Mouse (Mus musculus): Measurements from ENCODE around the gene Cabp7. TPM values are rescaled to one million over a fixed set of nuclear protein-coding genes. Genes with fewer than 3 reads are reported as not detected.

Gene Cabp7
- polyA plus RNA-seq, 1 experiment from 2014 or later, result 0.11 TPM

DNA sequence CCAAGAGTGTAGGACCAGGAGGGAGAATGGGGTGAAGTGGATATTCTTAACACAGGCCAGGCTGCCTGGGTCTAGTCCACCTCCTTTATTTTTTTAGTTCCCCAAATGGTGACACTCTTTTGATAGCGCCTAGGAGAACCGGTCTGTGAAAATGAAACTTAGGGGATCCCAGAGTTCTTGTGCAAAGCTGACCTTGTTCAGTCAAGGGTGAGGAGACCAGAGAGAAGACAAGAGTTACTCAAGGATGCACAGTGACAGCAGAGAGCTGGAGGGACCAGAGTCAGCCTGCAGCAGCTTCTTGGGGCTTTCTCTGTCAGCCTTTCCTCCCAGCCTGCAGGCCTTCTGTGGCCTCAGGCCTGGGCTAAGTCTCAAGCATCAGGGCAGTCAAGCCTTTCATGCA lies 15.9 kb upstream of the Cabp7 start:
- peaks cover 24% of the 10 kb centered on the region for H3K27me3 ChIP-seq (ENCODE audit: low read depth, poor library complexity, severe bottlenecking)
- H3K9me3 ChIP-seq (replicated peaks), result no peaks in the 10 kb centered on the region
- H3K36me3 ChIP-seq, result peaks cover 9% of the 10 kb centered on the region
- no peak for DNase-seq (ENCODE audit: low spot score)
- H3K4me1 ChIP-seq, result peaks cover 28% of the 10 kb centered on the region
- H3K4me3 ChIP-seq, result no peak overlapping the region
- 9% methylated on average over 2 of the region's 2 CpGs for WGBS
- peak overlapping the region; percentile 59 for H3K27ac ChIP-seq (replicated peaks)

DNA sequence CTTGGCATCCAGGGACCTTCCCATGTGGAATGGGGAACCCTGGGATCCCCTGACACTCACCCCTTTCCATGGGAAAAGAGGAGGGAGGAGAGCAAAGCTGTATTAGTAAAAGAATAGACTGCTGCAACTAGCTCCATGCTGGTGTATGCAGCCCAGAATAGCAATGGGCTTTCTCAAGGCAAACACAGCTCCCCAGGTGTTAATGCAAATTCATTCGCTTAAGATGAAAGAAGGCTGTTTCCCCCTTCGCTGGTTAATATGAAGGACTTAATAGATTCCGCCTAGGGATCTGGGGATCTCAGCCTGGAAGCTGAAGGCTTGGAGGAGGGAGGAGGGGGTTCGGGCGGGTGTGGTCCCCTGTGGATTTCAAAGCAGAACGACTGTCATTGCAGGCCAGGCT lies 15.4 kb upstream of the Cabp7 start:
- DNase-seq (ENCODE audit: low spot score), result no peak
- H3K27ac ChIP-seq (replicated peaks), result peak overlapping the region; percentile 59
- 5% methylated on average over 6 of the region's 6 CpGs for WGBS
- no peaks in the 10 kb centered on the region for H3K9me3 ChIP-seq (replicated peaks)
- peaks cover 28% of the 10 kb centered on the region for H3K4me1 ChIP-seq
- peaks cover 4% of the 10 kb centered on the region for H3K36me3 ChIP-seq
- no peak overlapping the region for H3K4me3 ChIP-seq
- H3K27me3 ChIP-seq (ENCODE audit: low read depth, poor library complexity, severe bottlenecking), result peaks cover 24% of the 10 kb centered on the region

DNA sequence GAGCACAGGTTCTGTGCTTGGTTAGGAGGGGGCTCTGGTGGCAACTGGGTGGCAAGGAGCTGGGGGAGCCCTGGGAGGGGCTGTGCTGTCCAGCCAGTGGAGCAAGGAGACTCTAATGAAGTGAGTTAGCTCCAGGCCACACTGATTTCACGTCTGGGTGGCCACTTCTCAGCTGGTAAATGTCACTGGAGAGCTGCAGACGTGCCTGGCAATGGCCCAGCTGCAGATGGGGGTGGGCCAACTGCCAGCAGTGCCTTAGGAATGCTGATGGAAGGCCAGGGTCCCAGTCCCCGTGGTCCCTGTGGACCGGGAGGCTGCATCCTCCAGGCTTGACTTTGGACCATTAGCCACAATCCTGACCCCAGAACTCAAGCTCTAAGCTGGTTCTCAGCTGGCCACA lies 13.9 kb upstream of the Cabp7 start:
- Histone ChIP-seq H3K9me3 (replicated peaks) (no peaks in the 10 kb centered on the region), H3K4me1 (peaks cover 31% of the 10 kb centered on the region), H3K27me3 (ENCODE audit: low read depth, poor library complexity, severe bottlenecking) (peaks cover 24% of the 10 kb centered on the region), H3K36me3 (peaks cover 3% of the 10 kb centered on the region), H3K4me3 (no peak overlapping the region), H3K27ac (replicated peaks) (no peak overlapping the region)
- DNase-seq (ENCODE audit: low spot score), result no peak
- 43% methylated on average over 4 of the region's 4 CpGs for WGBS

DNA sequence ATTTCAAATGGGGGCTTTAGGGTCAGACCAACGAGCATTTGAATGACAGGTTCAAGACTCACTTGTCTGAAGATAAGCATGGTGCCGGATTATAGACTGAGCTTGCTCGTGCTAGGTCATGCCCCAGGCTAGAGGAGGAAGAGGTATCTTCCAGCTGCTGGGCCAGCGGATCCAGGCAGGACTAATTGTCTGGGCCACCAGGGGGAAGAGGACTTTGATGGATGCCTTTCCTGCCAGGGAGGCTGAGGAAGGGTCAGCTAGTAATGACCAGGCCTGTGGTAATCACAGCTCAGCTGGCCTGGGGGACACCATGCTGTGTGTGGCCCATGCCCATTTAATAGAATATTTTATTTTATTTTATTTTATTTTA lies 11.2 kb upstream of the Cabp7 start:
- H3K36me3 ChIP-seq, result no peaks in the 10 kb centered on the region
- no peak overlapping the region for H3K4me3 ChIP-seq
- H3K27ac ChIP-seq (replicated peaks), result no peak overlapping the region
- DNase-seq (ENCODE audit: low spot score), result no peak
- H3K9me3 ChIP-seq (replicated peaks), result 0 out of 2 replicates have a peak, but pooled peaks cover 5% of the 10 kb centered on the region
- H3K4me1 ChIP-seq, result peaks cover 25% of the 10 kb centered on the region
- peaks cover 19% of the 10 kb centered on the region for H3K27me3 ChIP-seq (ENCODE audit: low read depth, poor library complexity, severe bottlenecking)
- 68% methylated on average over 4 of the region's 4 CpGs for WGBS

DNA sequence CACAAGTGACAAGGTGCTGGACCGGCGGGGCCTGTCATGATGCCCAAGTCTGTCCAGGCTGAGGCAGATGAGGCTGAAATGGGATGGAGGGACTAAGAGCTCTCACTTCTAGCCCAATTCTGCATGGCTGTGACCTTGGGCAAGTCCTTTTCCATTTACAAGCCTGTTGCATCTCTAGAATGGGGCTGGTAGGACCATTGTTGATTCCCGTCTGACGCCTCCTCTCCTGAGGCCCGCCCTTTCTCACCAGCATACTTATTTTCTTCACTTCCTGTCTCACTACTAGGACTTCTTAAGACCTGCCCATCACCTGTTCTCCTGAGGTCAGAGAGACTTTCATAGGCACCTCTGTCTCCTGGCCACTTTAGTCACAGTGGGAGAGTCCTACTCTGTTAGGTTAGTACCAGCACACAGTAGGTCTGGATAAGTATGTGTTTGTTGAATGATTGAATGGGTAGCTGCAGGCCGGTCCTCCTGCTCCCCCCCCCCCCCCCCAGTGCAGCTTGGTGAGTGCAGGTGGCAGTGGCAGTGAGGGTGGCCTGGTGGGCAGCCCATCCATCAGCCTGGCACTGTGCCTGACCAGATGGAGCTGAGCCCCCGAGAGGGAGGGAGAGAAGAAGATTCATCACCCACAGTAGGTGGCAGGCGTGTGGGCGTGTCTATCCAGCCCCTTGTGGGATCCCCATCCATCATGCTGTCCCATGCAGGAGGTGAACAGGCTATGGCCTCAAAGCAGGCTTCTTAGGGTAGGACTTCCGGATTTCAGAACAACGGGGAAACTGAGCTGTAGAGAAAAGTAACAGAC lies 10.6 kb upstream of the Cabp7 start:
- no peak for DNase-seq (ENCODE audit: low spot score)
- Histone ChIP-seq H3K27me3 (ENCODE audit: low read depth, poor library complexity, severe bottlenecking) (peaks cover 13% of the 10 kb centered on the region; the same call in 1 of the 2 replicates), H3K36me3 (no peaks in the 10 kb centered on the region), H3K4me1 (peaks cover 23% of the 10 kb centered on the region), H3K27ac (replicated peaks) (no peak overlapping the region), H3K9me3 (replicated peaks) (0 out of 2 replicates have a peak, but pooled peaks cover 5% of the 10 kb centered on the region), H3K4me3 (no peak overlapping the region)
- WGBS, result 82% methylated on average over 11 of the region's 11 CpGs

DNA sequence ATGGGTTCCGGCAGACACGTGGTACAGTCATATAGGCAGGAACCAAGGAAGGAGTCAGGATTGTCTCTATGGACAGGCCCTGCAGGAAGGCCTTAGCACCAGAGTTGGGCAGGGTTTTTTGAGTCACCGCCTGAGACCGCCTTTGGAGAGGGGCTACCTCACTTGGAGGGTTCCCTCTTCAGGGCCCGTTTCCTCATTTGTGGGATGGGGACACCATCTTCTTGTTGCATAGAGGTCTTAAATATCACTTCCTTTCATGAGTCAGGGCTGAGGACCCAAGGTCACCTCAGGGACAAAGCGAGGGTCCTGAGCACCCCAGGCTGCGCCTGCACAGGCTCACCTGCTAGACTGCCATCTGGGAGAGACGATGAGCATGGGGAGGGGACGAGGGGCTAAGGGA lies 9.9 kb upstream of the Cabp7 start:
- WGBS, result 90% methylated on average over 9 of the region's 9 CpGs
- Histone ChIP-seq H3K9me3 (replicated peaks) (0 out of 2 replicates have a peak, but pooled peaks cover 5% of the 10 kb centered on the region), H3K4me3 (no peak overlapping the region), H3K4me1 (peaks cover 16% of the 10 kb centered on the region), H3K27me3 (ENCODE audit: low read depth, poor library complexity, severe bottlenecking) (0 out of 2 replicates have a peak, but pooled peaks cover 6% of the 10 kb centered on the region), H3K27ac (replicated peaks) (no peak overlapping the region), H3K36me3 (no peaks in the 10 kb centered on the region)
- no peak for DNase-seq (ENCODE audit: low spot score)

DNA sequence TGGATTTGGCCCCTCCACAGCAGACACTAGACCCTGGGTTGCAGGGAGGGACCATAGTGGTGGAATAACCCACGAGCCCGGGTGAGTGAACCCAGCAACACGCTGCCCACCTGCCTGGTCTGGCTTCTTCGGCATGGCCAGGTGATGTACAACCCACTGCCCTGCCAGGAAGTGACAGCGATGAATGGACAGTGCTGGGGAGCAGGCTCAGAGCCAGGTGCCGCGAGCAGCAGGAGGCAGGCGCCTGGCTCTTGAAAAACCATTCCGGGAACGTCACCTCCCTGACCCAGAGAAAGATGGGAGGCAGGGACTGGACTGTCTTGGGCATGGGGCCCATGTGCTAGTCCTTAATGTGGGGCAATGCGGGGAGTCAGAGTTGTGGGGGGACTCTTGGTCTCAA lies 8.3 kb upstream of the Cabp7 start:
- Histone ChIP-seq H3K36me3 (no peaks in the 10 kb centered on the region), H3K9me3 (replicated peaks) (0 out of 2 replicates have a peak, but pooled peaks cover 5% of the 10 kb centered on the region), H3K4me1 (peaks cover 9% of the 10 kb centered on the region), H3K27me3 (ENCODE audit: low read depth, poor library complexity, severe bottlenecking) (peaks cover 14% of the 10 kb centered on the region), H3K4me3 (no peak overlapping the region), H3K27ac (replicated peaks) (no peak overlapping the region)
- DNase-seq (ENCODE audit: low spot score), result no peak
- 81% methylated on average over 11 of the region's 11 CpGs for WGBS

DNA sequence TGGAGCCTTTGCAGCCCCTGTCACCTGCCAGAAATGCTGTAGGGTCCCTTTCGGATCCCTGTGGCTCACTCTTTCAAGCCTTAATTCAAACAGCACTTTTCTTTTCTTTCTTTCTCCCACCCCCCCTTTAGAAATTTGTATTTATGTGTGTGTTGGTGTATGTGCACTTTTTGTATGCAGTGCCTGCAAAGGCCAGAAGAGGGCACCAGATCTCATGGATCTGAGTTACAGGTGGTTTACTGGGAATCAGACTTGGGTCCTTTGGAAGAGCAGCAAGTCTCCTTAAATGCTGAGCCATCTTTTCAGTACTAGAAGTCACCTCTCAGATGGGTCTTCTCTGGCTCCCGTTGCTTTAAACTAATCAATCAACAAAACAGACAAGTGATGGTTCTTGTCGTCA lies 7.5 kb upstream of the Cabp7 start:
- Histone ChIP-seq H3K4me1 (peaks cover 9% of the 10 kb centered on the region), H3K9me3 (replicated peaks) (0 out of 2 replicates have a peak, but pooled peaks cover 5% of the 10 kb centered on the region), H3K4me3 (no peak overlapping the region), H3K27ac (replicated peaks) (no peak overlapping the region), H3K27me3 (ENCODE audit: low read depth, poor library complexity, severe bottlenecking) (peaks cover 23% of the 10 kb centered on the region), H3K36me3 (no peaks in the 10 kb centered on the region)
- WGBS, result 88% methylated on average over 3 of the region's 3 CpGs
- no peak for DNase-seq (ENCODE audit: low spot score)

DNA sequence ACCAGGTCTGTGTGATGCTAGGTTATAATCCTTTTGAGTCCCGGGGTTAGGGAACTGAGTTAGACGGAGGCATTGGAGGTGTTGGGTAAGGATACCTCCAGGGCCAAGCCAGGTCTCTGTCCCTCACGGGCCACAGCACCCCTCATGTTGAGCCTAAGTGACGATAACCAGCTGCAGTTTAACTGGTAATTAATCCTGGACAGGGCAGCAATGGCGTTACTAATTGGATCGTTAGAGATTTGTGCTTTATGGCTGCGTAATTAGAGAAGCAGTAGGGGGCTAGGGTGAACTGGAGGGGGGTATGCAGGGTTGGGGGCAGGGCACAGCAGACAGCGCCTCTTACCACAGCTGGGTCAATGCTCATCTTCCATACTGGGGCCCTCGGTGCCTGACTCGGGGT lies 6.3 kb upstream of the Cabp7 start:
- H3K36me3 ChIP-seq, result no peaks in the 10 kb centered on the region
- no peak overlapping the region for H3K27ac ChIP-seq (replicated peaks)
- 50% methylated on average over 10 of the region's 10 CpGs for WGBS
- no peak overlapping the region for H3K4me3 ChIP-seq
- 0 out of 2 replicates have a peak, but pooled peaks cover 5% of the 10 kb centered on the region for H3K9me3 ChIP-seq (replicated peaks)
- H3K4me1 ChIP-seq, result peaks cover 9% of the 10 kb centered on the region
- peaks cover 35% of the 10 kb centered on the region for H3K27me3 ChIP-seq (ENCODE audit: low read depth, poor library complexity, severe bottlenecking)
- no peak for DNase-seq (ENCODE audit: low spot score)

DNA sequence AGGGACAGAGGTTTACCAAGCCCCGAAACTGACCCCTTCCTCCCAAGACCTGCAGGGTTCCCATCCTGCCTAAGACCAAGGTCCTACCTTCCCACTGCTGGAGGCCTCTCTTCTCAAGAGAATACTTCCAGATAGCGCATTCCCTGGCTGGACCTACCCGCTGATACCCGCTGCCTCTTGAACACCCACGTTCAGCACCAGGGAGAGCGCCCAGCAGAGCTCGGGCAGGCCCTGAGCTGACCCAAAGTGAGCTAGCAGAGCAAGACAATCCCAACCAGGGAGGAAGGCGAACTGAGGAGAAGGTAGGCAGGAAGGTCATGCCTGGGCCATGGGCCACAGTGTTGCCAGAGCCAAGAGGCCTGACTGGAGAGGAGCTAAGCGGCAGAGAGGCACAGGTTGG lies 3.7 kb upstream of the Cabp7 start:
- peak; percentile 60 for DNase-seq (ENCODE audit: low spot score)
- Histone ChIP-seq H3K9me3 (replicated peaks) (0 out of 2 replicates have a peak, but pooled peaks cover 5% of the 10 kb centered on the region), H3K27ac (replicated peaks) (no peak overlapping the region), H3K27me3 (ENCODE audit: low read depth, poor library complexity, severe bottlenecking) (peaks cover 60% of the 10 kb centered on the region), H3K36me3 (no peaks in the 10 kb centered on the region), H3K4me3 (no peak overlapping the region), H3K4me1 (peaks cover 31% of the 10 kb centered on the region)
- 6% methylated on average over 9 of the region's 9 CpGs for WGBS

DNA sequence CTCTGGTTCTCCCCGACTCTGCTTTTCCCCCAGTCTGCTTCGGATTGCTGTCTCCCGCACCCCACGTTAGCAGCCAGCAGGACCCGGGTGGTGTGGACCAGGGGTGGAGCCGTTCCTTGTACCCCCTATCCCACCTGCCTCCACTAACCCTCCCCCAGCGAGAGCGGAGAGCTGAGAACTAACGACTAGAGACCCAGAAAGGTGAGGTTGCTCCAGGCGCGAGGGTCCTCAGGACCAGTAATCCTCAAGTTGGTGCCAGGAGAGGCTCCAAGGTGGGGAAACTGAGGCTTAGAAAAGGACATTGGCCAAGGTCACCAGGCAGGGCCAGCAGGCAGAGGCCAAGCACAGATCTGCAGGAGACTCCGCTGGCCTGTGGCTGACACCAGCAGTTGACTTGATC lies 707 bp upstream of the Cabp7 start:
- 3% methylated on average over 12 of the region's 12 CpGs for WGBS
- Histone ChIP-seq H3K27ac (replicated peaks) (peak overlapping the region; percentile 28; the same call in 1 of the 2 replicates), H3K36me3 (no peaks in the 10 kb centered on the region), H3K4me3 (peak overlapping the region; percentile 71), H3K9me3 (replicated peaks) (no peaks in the 10 kb centered on the region), H3K4me1 (peaks cover 27% of the 10 kb centered on the region), H3K27me3 (ENCODE audit: low read depth, poor library complexity, severe bottlenecking) (peaks cover 90% of the 10 kb centered on the region)
- peak; percentile 36 for DNase-seq (ENCODE audit: low spot score)

DNA sequence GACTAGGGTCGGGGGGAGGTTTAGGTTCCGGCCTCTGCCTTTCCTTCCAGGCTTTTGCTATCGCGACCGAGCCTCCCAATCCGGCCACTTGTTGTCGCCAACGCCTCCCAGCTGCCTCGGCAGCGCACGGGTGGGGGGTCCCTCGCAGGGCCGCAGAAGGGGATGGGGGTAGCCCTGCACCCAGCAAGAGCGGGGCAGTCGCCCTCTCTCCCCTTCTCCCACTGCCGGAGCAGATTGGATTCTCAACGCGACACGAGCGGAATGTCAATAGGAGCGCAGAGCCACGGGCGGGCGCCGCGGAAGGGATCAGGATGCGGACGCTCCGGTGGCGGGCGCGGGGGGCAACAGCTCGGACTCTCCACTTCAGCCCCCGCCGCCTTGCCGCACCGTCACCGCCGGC lies 609 bp downstream of the Cabp7 start:
- Histone ChIP-seq H3K27me3 (ENCODE audit: low read depth, poor library complexity, severe bottlenecking) (peaks cover 94% of the 10 kb centered on the region), H3K9me3 (replicated peaks) (no peaks in the 10 kb centered on the region), H3K27ac (replicated peaks) (peak overlapping the region; percentile 28; the same call in 1 of the 2 replicates), H3K4me1 (peaks cover 27% of the 10 kb centered on the region), H3K4me3 (peak overlapping the region; percentile 71), H3K36me3 (no peaks in the 10 kb centered on the region)
- under 1% methylated on average over 31 of the region's 39 CpGs for WGBS
- DNase-seq (ENCODE audit: low spot score), result peak; percentile 43

DNA sequence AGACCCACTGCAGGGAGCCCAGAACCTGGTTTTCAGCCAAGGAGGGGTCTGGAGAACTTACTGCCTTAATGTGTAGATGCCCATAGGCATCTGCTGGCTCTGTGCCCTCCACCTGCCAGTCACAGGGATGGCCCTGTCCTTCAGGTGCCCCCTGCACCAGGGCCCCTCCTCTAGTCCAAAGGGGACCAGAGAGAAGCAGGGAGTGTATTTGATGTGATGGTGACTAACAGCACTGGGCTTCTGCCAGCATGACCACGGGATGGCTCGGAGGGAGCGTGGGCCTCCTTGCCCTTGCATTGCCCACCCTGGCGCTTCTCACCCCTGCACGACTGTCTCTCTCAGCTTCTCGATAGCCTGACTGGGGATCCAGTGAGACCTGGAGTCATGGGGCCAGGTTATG lies 1.9 kb downstream of the Cabp7 start:
- Histone ChIP-seq H3K36me3 (no peaks in the 10 kb centered on the region), H3K4me3 (no peak overlapping the region), H3K27ac (replicated peaks) (no peak overlapping the region), H3K4me1 (peaks cover 27% of the 10 kb centered on the region), H3K9me3 (replicated peaks) (no peaks in the 10 kb centered on the region), H3K27me3 (ENCODE audit: low read depth, poor library complexity, severe bottlenecking) (peaks cover 81% of the 10 kb centered on the region)
- 57% methylated on average over 6 of the region's 6 CpGs for WGBS
- no peak for DNase-seq (ENCODE audit: low spot score)
